Mouse (Mus musculus): ENCODE results near the gene Rfc2. TPM values are rescaled to one million over a fixed set of nuclear protein-coding genes. Genes with fewer than 3 reads are reported as not detected.

Rfc2 gene
- polyA plus RNA-seq, 1 experiment from 2014 or later = 224 TPM

DNA sequence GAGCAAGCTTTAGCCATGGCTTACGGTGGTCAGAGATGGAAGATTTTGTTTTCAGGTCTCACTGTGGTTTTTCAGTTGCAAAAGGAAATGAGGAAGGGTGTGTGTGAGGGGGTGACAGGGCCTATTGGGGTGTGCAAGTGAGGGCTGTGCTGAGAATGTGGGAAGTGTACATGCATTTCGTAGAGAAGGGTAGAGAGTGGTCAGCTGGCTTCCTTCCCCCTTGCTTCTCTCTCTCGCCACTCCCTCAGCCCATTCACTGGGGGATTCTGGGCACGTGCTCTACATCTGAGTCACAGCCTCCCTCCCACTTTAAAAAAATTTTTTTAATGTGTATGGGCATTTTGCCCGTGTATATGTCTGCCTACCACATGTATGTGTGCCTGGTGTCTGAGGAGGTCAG, 26.0 kb downstream of the Rfc2 start:
- H3K4me2 ChIP-seq (ENCODE audit: low read depth, low read length) = no peak overlapping the region
- no peaks in the 10 kb centered on the region for H3K4me1 ChIP-seq (ENCODE audit: control insufficient read depth, insufficient read depth, low read length)
- ATAC-seq (ENCODE audit: low read depth) (0 out of 2 replicates have a peak, but pooled peaks have one; percentile 34), DNase-seq (ENCODE audit: low spot score) (peak; percentile 41)
- no peaks in the 10 kb centered on the region for H3K36me3 ChIP-seq (ENCODE audit: control insufficient read depth, insufficient read depth, low read length)
- no peak overlapping the region for H3K9ac ChIP-seq (ENCODE audit: low read depth, low read length)
- H3K27me3 ChIP-seq (replicated peaks; ENCODE audit: control insufficient read depth, insufficient read depth, low read length) = no peaks in the 10 kb centered on the region
- no peaks in the 10 kb centered on the region for H3K9me3 ChIP-seq (ENCODE audit: control insufficient read depth, low read length)
- WGBS = 55% methylated on average over 5 of the region's 5 CpGs
- H3K27ac ChIP-seq (replicated peaks; ENCODE audit: low read depth, low read length) = no peak overlapping the region
- H3K4me3 ChIP-seq (ENCODE audit: low read depth, low read length) = no peak overlapping the region

DNA sequence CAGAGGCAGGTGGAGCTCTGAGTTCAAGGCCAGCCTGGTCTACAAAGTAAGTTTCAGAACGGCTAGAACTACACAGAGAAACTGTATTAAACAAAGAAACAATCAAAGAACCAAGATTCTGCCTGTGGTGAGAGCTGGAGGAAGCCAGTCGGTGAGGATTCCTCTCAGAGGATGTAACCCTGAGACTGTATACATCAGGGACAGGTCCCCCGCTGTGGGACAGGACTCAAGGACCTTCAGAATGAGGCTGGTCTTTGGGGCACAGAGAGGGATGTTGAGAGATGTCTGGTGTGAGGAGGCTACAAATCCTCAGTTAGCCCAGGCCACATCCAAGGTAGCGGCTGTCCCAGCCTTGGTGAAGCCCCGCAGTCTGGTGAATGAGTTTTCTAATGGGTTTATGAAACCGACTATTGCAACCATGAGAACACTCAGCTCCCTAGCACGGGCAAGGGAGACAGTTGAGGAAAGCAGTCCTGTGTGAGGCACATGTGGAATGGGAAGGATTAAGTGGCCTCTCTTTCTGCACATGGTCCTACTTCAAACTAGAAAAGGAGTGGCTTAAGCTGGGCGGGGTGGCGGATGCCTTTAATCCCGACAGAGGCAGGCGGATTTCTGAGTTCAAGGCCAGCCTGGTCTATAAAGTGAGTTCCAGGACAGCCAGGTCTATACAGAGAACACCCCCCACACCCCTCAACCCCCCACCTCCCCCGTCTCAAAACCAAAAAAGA, 28.9 kb downstream of the Rfc2 start:
- Histone ChIP-seq H3K4me2 (ENCODE audit: low read depth, low read length) (no peak overlapping the region), H3K9ac (ENCODE audit: low read depth, low read length) (no peak overlapping the region), H3K9me3 (ENCODE audit: control insufficient read depth, low read length) (no peaks in the 10 kb centered on the region), H3K4me3 (ENCODE audit: low read depth, low read length) (no peak overlapping the region), H3K4me1 (ENCODE audit: control insufficient read depth, insufficient read depth, low read length) (no peaks in the 10 kb centered on the region), H3K36me3 (ENCODE audit: control insufficient read depth, insufficient read depth, low read length) (0 out of 2 replicates have a peak, but pooled peaks cover 6% of the 10 kb centered on the region), H3K27me3 (replicated peaks; ENCODE audit: control insufficient read depth, insufficient read depth, low read length) (no peaks in the 10 kb centered on the region), H3K27ac (replicated peaks; ENCODE audit: low read depth, low read length) (no peak overlapping the region)
- DNase-seq (ENCODE audit: low spot score) = no peak
- 79% methylated on average over 12 of the region's 12 CpGs for WGBS
- ATAC-seq (ENCODE audit: low read depth) = no peak

DNA sequence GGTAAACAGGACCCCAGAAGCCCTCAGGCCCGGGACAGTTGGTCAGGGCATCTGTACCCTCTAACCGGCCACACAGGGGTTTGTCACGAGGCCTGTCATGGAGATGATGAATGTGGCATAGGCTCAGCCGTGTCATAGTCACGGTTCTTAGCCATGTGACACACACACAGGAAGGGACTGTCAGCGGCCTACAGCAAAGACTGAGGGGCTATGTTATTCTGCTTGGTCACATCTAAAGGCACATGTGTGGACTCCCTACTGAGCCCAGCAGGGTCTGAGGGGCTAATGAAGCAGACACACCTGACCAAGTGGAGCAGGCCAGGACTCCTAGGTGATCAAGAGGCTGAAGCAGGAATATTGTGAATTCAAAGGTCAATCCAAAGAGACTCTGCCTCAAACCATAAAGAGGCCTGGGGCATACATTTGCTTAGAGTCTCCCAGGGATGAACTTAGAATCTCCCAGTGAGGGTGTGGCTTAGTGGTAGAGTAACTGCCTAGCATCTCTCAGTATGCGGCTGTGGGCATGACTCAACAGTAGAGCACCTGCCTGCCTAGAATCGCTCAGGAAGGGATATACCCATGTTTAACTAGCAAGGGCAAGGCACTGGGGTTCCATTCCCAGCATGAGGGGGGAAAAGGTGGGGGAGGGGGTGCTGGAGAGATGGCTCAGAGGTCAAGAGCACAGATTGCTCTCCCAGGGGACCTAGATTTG, 30.8 kb downstream of the Rfc2 start:
- Histone ChIP-seq H3K36me3 (ENCODE audit: control insufficient read depth, insufficient read depth, low read length) (peaks cover 11% of the 10 kb centered on the region; the same call in 1 of the 2 replicates), H3K4me2 (ENCODE audit: low read depth, low read length) (no peak overlapping the region), H3K27me3 (replicated peaks; ENCODE audit: control insufficient read depth, insufficient read depth, low read length) (no peaks in the 10 kb centered on the region), H3K4me3 (ENCODE audit: low read depth, low read length) (no peak overlapping the region), H3K9me3 (ENCODE audit: control insufficient read depth, low read length) (no peaks in the 10 kb centered on the region), H3K27ac (replicated peaks; ENCODE audit: low read depth, low read length) (no peak overlapping the region), H3K4me1 (ENCODE audit: control insufficient read depth, insufficient read depth, low read length) (no peaks in the 10 kb centered on the region), H3K9ac (ENCODE audit: low read depth, low read length) (no peak overlapping the region)
- no peak for ATAC-seq (ENCODE audit: low read depth)
- WGBS = 63% methylated on average over 8 of the region's 8 CpGs
- no peak for DNase-seq (ENCODE audit: low spot score)

DNA sequence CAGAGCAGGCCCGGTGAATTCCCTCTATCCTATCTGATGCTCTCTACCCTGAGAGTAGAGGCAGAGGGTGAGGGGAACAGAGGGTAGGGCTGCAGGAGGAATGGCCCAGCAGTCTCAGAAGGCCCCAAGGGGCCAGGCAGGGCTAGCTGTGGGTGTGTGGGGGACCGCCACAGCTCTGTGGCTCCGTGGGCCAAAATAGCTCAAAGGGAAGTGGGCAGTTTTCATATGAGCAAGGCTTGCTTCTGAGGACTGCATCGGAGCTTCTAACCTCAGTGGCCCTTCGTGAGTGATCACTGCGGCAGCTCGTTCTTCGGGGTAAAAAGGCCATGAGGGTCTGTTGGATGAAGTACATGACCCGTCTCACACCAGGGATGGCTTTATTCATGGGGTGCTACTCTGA, 32.6 kb downstream of the Rfc2 start:
- no peak for ATAC-seq (ENCODE audit: low read depth)
- H3K9me3 ChIP-seq (ENCODE audit: control insufficient read depth, low read length) = no peaks in the 10 kb centered on the region

DNA sequence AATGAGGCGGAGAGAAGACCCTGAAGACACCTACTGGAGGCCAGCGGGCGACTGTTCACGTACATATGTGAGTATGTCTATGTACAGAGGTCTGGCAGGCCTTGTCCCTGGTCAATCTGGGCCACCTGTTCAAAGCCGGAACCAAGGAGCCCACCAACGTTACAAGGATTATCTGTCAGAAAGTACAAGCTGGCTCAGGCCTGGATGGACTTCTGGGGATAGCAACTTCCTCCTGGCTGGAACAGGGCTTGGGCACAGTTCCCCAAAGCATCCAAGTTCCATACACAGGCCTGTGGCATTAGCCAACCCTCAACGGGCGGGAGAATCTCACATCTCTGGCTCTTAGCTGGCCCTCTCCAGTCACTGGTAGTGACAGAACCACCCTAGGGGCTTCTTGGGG, 33.1 kb downstream of the Rfc2 start:
- Histone ChIP-seq H3K4me3 (ENCODE audit: low read depth, low read length) (no peak overlapping the region), H3K4me2 (ENCODE audit: low read depth, low read length) (no peak overlapping the region), H3K27me3 (replicated peaks; ENCODE audit: control insufficient read depth, insufficient read depth, low read length) (no peaks in the 10 kb centered on the region), H3K36me3 (ENCODE audit: control insufficient read depth, insufficient read depth, low read length) (peaks cover 34% of the 10 kb centered on the region), H3K27ac (replicated peaks; ENCODE audit: low read depth, low read length) (no peak overlapping the region), H3K4me1 (ENCODE audit: control insufficient read depth, insufficient read depth, low read length) (no peaks in the 10 kb centered on the region), H3K9me3 (ENCODE audit: control insufficient read depth, low read length) (no peaks in the 10 kb centered on the region), H3K9ac (ENCODE audit: low read depth, low read length) (no peak overlapping the region)
- DNase-seq (ENCODE audit: low spot score) = no peak
- no peak for ATAC-seq (ENCODE audit: low read depth)
- WGBS = 87% methylated on average over 8 of the region's 8 CpGs

More for the DNA sequence above, 32.6 kb downstream of the Rfc2 start:
- H3K4me2 ChIP-seq (ENCODE audit: low read depth, low read length) = no peak overlapping the region
- H3K27me3 ChIP-seq (replicated peaks; ENCODE audit: control insufficient read depth, insufficient read depth, low read length) = no peaks in the 10 kb centered on the region
- WGBS = 81% methylated on average over 9 of the region's 9 CpGs
- no peak overlapping the region for H3K4me3 ChIP-seq (ENCODE audit: low read depth, low read length)
- DNase-seq (ENCODE audit: low spot score) = no peak
- peaks cover 28% of the 10 kb centered on the region for H3K36me3 ChIP-seq (ENCODE audit: control insufficient read depth, insufficient read depth, low read length)
- no peak overlapping the region for H3K9ac ChIP-seq (ENCODE audit: low read depth, low read length)
- H3K4me1 ChIP-seq (ENCODE audit: control insufficient read depth, insufficient read depth, low read length) = no peaks in the 10 kb centered on the region
- H3K27ac ChIP-seq (replicated peaks; ENCODE audit: low read depth, low read length) = no peak overlapping the region

DNA sequence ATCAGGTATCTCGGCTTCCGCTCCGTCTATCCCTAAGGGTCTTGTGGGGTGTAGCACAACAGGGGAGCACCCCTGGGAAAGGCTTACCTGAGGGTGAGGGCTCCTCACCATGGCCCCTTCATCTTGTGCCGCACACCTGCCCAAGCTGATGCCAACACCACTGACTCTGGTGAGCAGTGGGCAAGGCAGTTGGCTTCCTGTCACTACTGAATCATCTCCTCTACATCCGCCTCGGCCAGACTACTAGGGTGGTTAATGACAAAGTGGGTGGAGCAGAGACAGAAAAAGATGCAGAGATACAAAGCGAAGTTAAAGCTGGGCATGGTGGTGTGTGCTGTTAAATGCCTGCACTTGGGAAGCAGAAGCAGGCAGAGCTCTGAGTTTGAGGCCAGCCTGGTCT, 33.6 kb downstream of the Rfc2 start, which contains the start of gene Lat2:
Gene Lat2 (minus strand): TSS at position 224 of the 400 bp plus-strand sequence.
- 82% methylated on average over 7 of the region's 7 CpGs for WGBS
- no peaks in the 10 kb centered on the region for H3K27me3 ChIP-seq (replicated peaks; ENCODE audit: control insufficient read depth, insufficient read depth, low read length)

DNA sequence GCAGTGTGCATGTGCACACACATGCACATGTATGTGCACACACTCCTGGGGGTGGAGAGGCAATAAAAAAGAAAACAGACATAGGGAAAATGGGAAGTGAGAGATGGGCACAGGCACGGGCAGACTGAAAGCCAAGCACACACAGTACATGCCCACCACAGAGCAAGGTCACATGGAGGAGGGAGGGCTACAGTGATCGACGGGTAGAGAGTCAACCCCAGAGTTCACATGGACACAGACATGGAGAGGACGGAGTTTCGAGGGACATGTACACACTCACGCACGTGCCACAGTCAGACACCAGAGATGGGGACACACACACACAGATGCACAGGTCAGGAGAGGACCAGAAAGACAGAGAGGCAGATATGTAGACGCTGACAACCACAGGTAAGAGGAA, 34.2 kb downstream of the Rfc2 start:
- Histone ChIP-seq H3K4me2 (ENCODE audit: low read depth, low read length) (no peak overlapping the region), H3K27ac (replicated peaks; ENCODE audit: low read depth, low read length) (no peak overlapping the region), H3K9me3 (ENCODE audit: control insufficient read depth, low read length) (no peaks in the 10 kb centered on the region), H3K27me3 (replicated peaks; ENCODE audit: control insufficient read depth, insufficient read depth, low read length) (no peaks in the 10 kb centered on the region), H3K4me1 (ENCODE audit: control insufficient read depth, insufficient read depth, low read length) (no peaks in the 10 kb centered on the region), H3K4me3 (ENCODE audit: low read depth, low read length) (no peak overlapping the region), H3K36me3 (ENCODE audit: control insufficient read depth, insufficient read depth, low read length) (peaks cover 45% of the 10 kb centered on the region), H3K9ac (ENCODE audit: low read depth, low read length) (no peak overlapping the region)
- 80% methylated on average over 8 of the region's 8 CpGs for WGBS
- no peak for DNase-seq (ENCODE audit: low spot score)
- ATAC-seq (ENCODE audit: low read depth) = no peak

More for the DNA sequence above, 33.6 kb downstream of the Rfc2 start, which contains the start of gene Lat2:
- Histone ChIP-seq H3K4me1 (ENCODE audit: control insufficient read depth, insufficient read depth, low read length) (no peaks in the 10 kb centered on the region), H3K9ac (ENCODE audit: low read depth, low read length) (no peak within 1 kb of the TSS), H3K27ac (replicated peaks; ENCODE audit: low read depth, low read length) (no peak within 1 kb of the TSS), H3K9me3 (ENCODE audit: control insufficient read depth, low read length) (no peaks in the 10 kb centered on the region), H3K4me2 (ENCODE audit: low read depth, low read length) (no peak within 1 kb of the TSS), H3K36me3 (ENCODE audit: control insufficient read depth, insufficient read depth, low read length) (peaks cover 39% of the 10 kb centered on the region), H3K4me3 (ENCODE audit: low read depth, low read length) (no peak within 1 kb of the TSS)
- DNase-seq (ENCODE audit: low spot score) (no peak), ATAC-seq (ENCODE audit: low read depth) (no peak)

DNA sequence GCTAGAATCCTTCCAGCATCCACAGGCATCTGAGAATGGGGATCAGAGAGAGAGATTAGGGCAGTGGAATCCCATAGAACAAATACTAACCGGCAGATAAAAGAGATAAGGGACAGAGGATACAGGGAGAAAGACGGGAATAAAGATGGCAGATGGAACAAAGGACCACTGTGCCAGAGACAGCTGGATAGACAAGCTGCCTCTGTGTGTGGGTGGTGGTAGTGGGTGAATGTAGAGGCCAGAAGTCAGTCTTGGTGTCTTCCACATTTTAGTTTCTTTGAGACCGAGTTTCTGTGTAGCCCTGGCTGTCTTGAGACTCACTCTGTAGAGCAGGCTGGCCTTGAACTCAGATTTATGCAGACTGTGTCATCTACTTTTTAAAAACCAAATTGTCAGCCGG, 34.6 kb downstream of the Rfc2 start:
- Histone ChIP-seq H3K4me3 (ENCODE audit: low read depth, low read length) (no peak overlapping the region), H3K9ac (ENCODE audit: low read depth, low read length) (no peak overlapping the region), H3K4me1 (ENCODE audit: control insufficient read depth, insufficient read depth, low read length) (no peaks in the 10 kb centered on the region), H3K27ac (replicated peaks; ENCODE audit: low read depth, low read length) (no peak overlapping the region), H3K27me3 (replicated peaks; ENCODE audit: control insufficient read depth, insufficient read depth, low read length) (no peaks in the 10 kb centered on the region), H3K9me3 (ENCODE audit: control insufficient read depth, low read length) (no peaks in the 10 kb centered on the region), H3K36me3 (ENCODE audit: control insufficient read depth, insufficient read depth, low read length) (peaks cover 49% of the 10 kb centered on the region), H3K4me2 (ENCODE audit: low read depth, low read length) (no peak overlapping the region)
- ATAC-seq (ENCODE audit: low read depth) (no peak), DNase-seq (ENCODE audit: low spot score) (no peak)
- 70% methylated on average over 4 of the region's 4 CpGs for WGBS

Measured in embryonic facial prominence, embryonic 14.5 days (tissue).